Mouse (Mus musculus): ENCODE measurements around the gene Cks2.

- no peak for TF ChIP-seq SRF (IDR thresholded peaks at IDR 0.05; ENCODE audit: control insufficient read depth, insufficient read length, low read depth)
- no peak for TF ChIP-seq USF1 (IDR thresholded peaks at IDR 0.05; ENCODE audit: low read depth)
- no peak for TF ChIP-seq POLR2A (IDR thresholded peaks at IDR 0.05; ENCODE audit: insufficient read length, low read depth)
- no peak for TF ChIP-seq TCF12 (IDR thresholded peaks at IDR 0.05; ENCODE audit: insufficient read depth, poor library complexity, severe bottlenecking)
- no peak for TF ChIP-seq E2F4 (IDR thresholded peaks at IDR 0.05; ENCODE audit: insufficient read depth)
- TF ChIP-seq POLR2AphosphoS2 (IDR thresholded peaks at IDR 0.05; ENCODE audit: insufficient read length, low read depth), result no peak
- no peak for TF ChIP-seq MAX (IDR thresholded peaks at IDR 0.05; ENCODE audit: low read depth)
- TF ChIP-seq CEBPB (IDR thresholded peaks at IDR 0.05; ENCODE audit: insufficient read depth, poor library complexity, severe bottlenecking), result no peak
- TF ChIP-seq MYOG (IDR thresholded peaks at IDR 0.05; ENCODE audit: control insufficient read depth in 1 of 3, insufficient read depth in 1 of 3, insufficient read length in 2 of 3, low read depth in 2 of 3), result no peak
- TF ChIP-seq TCF3 (IDR thresholded peaks at IDR 0.05; ENCODE audit: insufficient read length, low read depth), result no peak
Observed at GRCm38 (mm10) chr13:51646362-51647027, 1.5 kb downstream of the Cks2 start.

Data from myocyte (in vitro differentiated cells).